Mouse (Mus musculus) lung, adult 2 months (tissue): ENCODE data around the gene Spink8.

Experiments
- CTCF ChIP-seq: fragments of 200-500 bp; IDR thresholded peaks from 2 replicates; pipeline ENCODE4 v1.5.1; 2011; ENCODE audit warnings: mild to moderate bottlenecking, low read length, control low read depth; ENCODE audit not compliant: insufficient read depth
- POLR2A ChIP-seq: fragments of 200-500 bp; IDR thresholded peaks from 2 replicates; pipeline ENCODE4 v1.6.1; 2011; ENCODE audit warnings: low read depth, mild to moderate bottlenecking, control low read depth, low read length, borderline replicate concordance; ENCODE audit errors: extremely low read depth

DNA sequence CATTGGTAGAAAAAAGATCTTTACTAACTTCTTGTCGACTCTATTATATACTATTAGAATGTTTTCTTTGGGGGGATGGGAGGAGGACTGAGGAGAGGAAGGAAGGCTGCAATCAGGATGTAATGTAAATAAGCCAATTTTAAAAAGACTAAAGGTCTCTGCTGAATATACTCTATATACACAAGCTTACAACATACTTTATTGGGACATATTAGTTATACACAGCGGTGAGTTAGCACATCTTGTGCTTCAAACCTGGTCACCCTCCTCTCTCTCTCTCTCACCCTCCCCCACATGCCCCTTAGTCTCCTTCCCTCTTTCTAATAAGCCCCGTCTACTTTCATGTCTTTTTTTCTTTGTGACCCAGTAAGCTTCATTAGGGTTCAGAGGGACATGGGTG, 4.2 kb upstream of the Spink8 start:
- TF ChIP-seq CTCF, result no peak
- TF ChIP-seq POLR2A, result no peak
